Mouse (Mus musculus) adrenal gland, adult 8-10 months (tissue): ENCODE results near the gene Gm10985. TPM values are rescaled to one million over a fixed set of nuclear protein-coding genes. Genes with fewer than 3 reads are reported as not detected.

Source experiments
- DNase-seq: peaks from one replicate; pipeline ENCODE4 v3.0.0; 2022
- total RNA-seq, 4 experiments: library from RNA; stranded (reverse); gene quantifications; 2 replicates each; pipeline ENCODE4 v1.2.4; 2022

Gm10985 gene
- total RNA-seq: not detected

DNA sequence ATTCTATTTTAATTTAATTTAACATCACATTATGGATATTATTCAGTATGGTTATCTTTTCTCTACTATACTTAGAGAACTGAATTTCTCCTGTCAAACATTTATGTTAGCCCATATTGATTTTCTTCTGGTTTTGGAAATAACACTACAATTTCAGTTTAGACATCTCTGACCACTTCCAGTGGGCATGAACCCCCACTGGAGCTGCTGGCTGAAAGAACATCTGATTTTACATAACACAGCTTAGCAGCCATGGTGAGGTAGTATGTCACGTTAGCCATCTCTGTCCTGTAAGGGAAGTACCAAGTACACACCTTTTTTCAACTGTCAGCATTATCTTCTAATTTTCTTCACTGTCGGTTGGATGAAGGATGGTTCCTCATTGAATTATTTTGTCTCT lies at the start of gene Gm10985:
TSS of gene Gm10985 (plus strand) at position 301 of the 400 bp plus-strand sequence.
- no peak for DNase-seq

DNA sequence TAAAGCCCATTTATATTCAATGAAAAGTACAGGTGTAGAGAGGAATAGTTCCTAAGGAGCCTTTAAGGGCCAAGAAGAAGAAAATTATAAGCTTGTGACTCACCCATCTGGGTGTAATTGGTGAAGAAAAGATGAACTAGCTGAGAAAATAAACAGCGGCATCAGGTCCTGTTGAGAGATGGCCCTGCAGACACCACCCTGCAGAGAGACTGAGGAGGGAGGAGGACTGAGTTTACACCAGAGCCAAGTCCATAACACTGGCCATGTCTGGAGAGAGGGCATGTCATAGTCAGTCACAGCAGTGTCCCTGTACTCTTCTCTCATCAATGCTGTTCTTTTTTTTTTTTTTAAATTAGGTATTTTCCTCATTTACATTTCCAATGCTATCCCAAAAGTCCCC lies 48.0 kb upstream of the Gm10985 start:
- DNase-seq: no peak

DNA sequence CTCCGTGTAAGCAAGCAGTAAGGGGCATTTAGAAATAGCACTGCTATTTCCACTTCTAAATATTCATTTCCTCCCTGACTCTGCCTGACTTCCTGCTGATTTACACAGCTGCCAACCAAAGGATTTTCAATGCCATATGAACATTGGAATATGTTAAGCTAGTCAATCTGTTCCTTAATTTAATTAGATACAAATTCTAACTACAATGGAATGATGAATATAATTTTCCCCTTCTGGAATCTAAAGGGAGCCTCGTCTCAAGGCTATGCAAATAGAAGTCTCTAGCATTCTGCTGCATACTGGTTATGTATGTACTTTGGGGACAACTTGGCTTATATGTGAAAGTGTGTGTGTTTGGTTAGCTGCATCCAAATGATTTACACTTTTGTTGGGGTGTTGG lies 45.2 kb upstream of the Gm10985 start:
- no peak for DNase-seq

DNA sequence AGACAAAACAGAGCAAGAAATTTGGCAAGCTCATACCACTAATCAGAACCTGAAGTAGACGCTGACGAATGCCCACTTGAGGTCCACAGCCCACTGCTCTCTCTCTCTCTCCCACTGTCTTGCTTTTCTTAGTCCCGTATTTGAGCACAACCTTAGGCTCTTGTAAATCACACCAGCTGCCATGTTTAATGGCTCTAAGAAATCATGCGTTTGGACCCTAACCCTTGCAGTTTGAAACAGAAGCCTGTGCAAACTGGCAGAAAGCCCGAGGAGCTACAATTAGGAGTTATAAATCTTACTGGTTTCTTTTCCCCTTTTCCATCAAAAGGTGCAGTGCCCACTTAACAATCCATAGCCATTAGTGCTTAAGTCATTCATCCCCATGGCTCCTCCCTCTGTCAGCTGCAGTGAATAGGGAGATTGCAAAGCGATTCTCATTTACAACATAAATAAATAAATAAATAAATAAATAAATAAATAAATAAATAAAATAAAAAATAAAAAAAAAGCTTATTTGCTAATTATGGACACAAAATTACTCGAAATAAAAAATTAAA lies 31.4 kb upstream of the Gm10985 start:
- DNase-seq: no peak

DNA sequence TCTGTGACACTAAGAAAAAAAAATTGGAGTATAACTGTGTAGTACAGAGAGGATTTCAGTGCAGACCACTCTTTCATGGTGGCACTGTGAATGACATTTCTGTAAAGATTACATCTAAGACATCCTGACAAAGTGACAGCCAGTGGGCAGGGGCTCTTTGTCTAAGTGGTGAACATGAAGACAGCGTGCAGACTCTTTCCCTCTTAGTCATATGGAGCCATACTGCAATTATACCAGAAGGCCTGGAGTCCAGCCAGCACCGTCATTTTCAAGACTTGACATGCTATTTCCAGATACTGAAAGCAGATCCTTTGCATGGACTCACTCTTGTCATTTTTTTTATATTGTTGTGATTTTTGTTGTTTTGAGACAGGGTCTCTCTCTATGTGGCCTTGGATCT lies 10.6 kb upstream of the Gm10985 start:
- no peak for DNase-seq

DNA sequence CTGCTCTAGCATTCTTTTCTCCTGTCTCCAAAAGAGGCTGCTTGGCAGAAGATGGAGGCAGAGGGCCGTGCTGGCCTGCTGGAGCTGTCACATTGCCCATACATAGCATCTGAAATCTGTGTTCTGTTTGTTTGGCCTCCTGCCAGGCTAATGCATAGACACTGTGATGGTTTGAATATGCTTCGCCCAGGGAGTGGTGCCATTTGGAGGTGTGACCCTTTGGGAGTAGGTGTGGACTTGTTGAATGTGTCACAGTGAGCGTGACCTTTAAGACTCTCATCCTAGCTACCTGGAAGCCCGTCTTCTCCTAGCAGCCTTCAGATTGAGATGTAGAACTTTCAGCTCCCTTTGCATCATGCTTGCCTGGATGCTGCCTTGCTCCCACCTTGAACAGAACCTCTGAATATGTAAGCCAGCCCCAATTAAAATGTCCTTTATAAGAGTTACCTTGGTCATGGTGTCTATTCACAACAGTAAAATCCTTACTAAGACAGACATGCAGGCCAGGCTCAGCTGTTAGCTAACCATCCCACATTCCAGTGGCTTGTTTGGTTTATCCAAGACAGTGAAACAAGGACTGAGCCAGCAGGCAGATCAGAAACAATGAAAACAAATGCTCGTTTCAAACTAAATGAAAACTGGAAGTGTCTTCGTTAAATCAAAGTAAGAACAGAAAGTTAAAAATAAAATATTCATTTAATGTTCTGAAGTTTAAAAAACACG lies 1.5 kb downstream of the Gm10985 start:
- no peak for DNase-seq

DNA sequence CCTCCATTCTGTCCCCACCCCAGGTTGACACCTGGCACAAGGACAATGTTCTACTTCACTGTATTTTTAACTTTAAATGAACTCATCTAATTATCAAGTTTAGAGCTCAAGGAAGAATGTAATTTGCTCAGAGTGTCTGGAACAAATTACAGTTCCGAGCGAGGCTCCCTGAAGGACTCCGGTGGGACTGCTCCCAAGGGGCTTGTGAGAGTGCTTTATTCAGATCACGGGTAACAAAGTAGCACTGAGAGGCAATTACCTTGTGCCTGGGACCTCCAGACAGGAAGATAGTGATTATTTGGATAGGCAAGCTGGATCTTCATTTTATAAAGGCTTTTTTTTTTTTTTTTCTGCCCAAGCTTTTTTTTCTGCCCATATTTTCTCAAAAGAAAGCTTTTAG lies 2.8 kb downstream of the Gm10985 start:
- DNase-seq: no peak

DNA sequence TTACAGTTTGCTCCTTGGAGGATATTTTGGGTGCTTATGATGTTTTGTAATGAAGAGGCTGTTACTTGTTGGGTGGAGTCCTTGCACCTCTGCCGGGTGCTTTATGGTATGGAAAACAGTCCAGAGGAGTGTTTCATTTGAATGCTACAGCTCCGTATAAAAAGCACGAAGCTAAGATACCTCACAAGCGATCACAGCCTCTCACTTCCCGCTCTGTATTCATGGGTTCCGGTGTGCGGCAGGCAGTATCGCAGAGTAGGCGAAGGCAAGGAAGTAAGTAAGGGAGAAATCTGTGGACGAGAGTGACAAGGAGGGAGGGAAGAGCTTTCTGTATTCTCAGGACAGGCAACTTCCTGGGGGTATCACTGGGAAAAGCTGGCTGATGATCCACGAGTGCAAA lies 3.4 kb downstream of the Gm10985 start:
- DNase-seq: no peak

DNA sequence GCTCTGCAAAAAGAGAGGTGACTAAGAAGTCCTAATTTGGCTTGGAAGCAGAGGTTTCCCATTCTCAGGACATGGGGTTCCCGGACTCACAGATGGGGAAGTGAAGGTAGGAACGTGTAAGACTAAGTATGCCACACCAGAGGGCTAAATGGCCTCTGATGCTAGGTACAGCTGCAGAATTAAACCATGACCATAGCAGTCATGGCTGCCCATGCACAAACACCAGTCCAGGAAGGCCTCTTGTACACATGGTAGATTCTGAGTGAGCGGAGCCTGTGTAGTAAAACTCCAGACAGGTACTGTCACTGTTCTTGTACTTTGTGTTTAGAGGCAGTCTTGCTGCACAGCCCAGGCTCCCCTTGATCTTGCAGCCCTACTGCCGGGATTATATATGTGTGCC lies 9.4 kb downstream of the Gm10985 start:
- no peak for DNase-seq

DNA sequence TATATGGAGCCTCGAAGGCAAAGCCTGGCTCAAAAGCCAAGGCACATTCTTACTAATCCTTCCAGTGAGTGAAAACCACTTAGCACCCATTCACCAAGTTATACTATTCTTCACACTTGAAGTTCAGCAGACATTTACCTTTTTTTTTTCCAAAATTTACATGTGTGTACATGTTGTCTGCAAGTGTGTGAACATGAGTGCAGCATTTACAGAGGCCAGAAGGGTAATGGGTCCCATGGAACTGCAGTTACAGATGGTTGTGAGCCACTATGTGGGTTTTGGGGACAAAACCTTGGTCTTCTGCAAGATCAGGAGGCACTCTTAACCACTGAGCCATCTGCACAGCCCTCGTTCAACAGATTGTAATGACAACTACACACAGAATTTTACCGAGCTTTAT lies 9.9 kb downstream of the Gm10985 start:
- DNase-seq: no peak

DNA sequence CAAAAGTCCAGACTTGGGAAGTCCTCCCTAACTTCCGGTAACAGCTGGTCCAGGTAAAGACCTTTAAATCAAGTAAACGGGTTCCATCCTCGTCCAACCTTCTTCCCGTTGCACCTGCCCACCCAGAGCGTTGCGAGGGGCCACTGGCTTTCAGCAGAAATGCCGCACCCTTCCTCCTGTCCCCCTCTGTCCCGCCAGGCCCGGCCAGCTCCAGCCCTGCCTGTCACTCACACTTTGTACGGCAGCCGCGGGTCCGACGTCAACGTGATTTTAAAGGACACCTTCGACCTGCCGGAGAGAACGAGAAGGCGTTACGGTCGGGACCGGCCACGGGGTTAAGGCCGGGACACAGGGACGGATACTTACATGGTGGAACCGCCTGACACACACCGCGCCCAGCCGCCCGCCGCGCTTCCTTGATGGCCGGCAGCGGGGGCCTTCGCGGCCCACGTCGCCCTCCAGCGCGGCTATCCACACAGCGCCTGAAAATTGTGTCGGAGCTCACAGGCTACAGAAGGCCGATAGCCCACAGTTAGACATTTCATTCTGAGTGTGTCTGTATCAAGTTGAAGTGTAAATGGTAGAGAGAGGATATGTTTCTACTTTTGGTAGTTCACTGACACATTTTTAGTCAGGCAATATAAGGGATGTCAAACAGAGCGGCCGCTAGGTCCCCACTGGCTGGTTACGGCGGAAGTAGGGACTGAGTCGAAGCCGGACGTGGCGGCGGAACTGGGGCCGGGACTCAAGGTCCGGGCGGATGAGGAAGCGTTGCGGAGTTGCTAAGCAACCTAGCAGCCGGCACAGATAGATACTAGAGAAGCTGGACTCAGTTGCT lies 18.7 kb downstream of the Gm10985 start, which contains the start of gene Ufm1:
TSS of gene Ufm1 (minus strand) at position 448 of the 838 bp plus-strand sequence.
- DNase-seq: peak; percentile 95

DNA sequence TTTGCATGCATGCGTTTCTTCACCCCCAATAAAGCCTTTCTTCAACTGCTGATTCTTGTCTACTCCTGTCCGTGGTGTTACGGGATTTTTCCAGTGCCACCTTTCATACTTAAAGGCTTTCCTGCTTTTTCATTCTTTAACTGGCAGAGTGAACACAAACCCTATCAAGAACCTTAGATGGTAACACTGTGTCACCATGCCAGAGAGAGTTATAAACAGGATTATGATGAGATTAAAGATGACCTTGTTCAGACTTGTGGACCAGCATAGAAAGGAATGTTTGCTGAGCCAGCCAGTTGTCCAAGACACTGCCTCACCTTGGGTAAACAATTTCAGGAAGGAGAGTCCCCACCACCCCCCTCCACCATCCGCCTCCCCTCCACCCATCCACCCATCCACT lies 23.3 kb downstream of the Gm10985 start:
- no peak for DNase-seq

DNA sequence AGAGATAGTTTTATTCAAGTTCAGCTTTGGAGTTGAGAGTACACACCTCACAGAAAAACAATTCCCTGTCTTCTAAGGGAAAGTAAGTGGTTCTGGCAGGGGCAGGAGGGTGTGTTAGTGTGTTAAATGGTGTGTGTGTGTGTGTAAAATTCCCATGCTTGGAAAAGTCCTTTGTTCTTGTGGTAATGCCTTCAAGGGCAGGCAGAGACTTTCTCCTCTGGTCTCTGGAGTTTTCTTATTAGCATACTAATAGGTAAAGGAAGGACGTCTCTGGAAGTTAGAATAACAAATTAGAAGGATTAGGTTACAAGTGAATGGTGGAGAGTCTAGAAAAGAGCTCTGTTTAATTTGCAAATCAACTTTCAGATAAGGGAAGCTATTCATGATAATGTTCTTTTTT lies 24.4 kb downstream of the Gm10985 start:
- no peak for DNase-seq

DNA sequence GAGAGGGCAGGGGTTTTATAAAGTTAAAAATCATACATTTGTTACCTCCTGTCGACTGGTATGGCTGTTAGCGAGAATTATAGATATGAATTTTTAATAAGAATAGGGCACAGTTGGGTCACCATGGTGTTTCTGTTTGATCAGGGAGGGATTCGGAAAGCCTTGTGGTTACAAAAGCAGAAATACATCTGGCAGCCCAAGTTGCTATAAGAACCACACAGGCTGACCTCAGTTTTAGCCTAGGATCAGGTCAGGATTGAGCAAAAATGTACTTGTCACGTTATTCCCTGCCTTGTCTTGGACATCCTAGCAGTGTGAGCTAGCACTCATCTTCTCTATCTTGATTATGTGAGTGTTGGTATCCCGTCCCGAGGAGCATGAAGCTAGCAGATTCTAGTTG lies 25.6 kb downstream of the Gm10985 start:
- DNase-seq: no peak

DNA sequence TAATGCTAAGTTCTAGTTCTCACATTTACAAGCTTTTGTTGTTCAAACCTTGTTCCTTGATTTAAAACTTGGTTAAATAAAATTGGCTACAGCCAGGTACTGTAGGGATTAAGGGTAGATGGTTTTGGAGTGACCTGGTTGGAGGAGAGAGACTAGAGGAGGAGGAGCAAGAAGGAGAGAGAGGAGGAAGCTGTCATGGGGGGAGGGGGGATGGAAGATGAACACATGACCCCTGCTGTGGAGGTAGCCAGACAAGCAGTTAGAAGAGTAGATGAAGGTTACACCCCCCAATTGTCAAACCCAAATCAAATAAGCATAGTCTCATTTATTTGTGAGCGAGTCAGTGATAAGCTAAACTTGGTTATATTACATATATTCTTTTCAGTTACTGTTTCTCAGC lies 26.7 kb downstream of the Gm10985 start:
- DNase-seq: no peak

DNA sequence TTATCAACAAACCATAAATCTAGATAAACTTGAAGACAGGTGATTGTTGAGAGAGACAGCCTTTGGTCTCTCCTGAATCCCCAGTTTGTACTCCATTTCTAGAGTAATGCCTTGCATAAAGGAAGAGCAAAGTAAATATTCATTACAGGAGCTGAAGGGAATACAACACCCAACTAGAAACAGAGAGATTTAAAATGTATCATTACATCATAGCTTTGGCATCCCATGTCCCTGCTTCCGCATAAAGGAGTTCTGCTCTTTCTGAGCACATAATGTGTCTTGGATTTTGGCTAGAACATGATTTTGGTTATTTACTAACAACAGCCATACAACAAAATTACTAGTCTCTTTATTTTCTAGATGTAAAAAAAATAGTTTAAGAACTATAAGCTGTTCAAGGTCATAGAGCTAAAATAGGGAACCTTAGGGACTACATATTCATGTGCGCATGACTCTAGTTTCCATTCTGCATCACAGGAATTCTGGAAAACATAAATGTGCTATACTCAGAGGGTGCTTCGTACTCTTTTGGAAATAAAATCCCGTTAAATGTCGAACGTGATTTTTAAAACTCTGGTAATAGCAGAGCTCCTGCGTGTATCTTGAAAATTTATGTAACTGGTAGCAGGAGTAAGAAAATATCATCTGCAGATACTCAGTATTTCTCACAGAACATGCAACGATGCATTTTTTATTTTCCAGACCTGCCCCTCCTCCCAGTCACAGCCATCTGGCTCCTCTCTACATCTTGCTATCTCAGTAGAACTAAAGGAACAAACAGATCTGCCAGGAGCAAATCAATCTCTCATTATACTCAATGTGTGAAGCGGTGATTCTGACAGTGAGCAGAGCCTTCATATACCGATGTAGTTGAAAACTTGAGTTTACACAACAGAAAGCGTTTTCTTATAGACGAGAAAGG lies 46.0 kb downstream of the Gm10985 start:
- no peak for DNase-seq

Other genes with a start within 250 kb of the Gm10985 start
- under 1 TPM; 0.06 to 0.38 (median 0.18) TPM for gene Frem2, start 187.7 kb upstream of the Gm10985 start, total RNA-seq
- 100 to 1,000 TPM in 1 of 4 experiments, 10 to 100 TPM in 3; 88.3 to 106 (median 96.2) TPM for gene Ufm1, start 18.7 kb downstream of the Gm10985 start, total RNA-seq